Mouse (Mus musculus) lung, postnatal 0 days (tissue): ENCODE measurements around the gene Frmpd4.

ENCODE experiments used
- CTCF ChIP-seq: IDR thresholded peaks from 2 replicates; pipeline ENCODE4 v1.5.1; 2016; ENCODE audit warnings: antibody characterized with exemption, mild to moderate bottlenecking
- EP300 ChIP-seq: IDR thresholded peaks from 2 replicates; pipeline ENCODE4 v1.6.1; 2016; ENCODE audit warnings: antibody characterized with exemption, mild to moderate bottlenecking, control low read depth

DNA sequence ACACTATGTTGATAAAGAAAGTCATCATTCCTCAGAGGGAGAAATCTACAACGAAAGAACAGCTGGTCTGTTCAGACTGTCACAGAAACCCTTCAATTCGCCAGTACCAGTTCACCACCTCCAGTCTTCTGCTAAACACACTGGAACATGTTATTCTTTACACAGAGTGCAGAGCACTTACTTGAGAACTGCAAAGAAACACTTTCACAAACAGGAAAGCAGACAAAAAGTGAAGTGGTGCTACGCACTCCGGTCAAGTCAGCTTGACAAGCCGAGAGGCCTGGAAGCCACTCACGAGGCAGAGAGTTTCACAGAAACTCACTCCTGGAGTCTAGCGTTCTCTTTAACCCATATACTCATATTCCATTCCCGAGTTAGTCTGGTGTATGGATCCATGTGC lies 387.5 kb downstream of the Frmpd4 start:
- TF ChIP-seq EP300: peak; percentile 79
- no peak for TF ChIP-seq CTCF
